Mouse (Mus musculus) cerebellum, adult 2 months (tissue): ENCODE measurements around the gene Fcgr1. TPM values are rescaled to one million over a fixed set of nuclear protein-coding genes. Genes with fewer than 3 reads are reported as not detected.

ENCODE experiments used
- DNase-seq, 2 experiments: peaks; one replicate each; pipeline ENCODE4 v3.0.0; 2021
- H3K27ac ChIP-seq: fragments of 200-500 bp; 2 replicates; pipeline ENCODE4 v1.5.1; 2012; ENCODE audit warnings: low read length, control low read depth, inconsistent platforms; ENCODE audit not compliant: insufficient read depth
- H3K27me3 ChIP-seq: fragments of 200-500 bp; 2 replicates; pipeline ENCODE4 v1.6.1; 2012; ENCODE audit warnings: inconsistent platforms, mild to moderate bottlenecking, low read length, moderate library complexity; ENCODE audit not compliant: control insufficient read depth, insufficient read depth
- H3K4me1 ChIP-seq: fragments of 200-500 bp; 2 replicates; pipeline ENCODE4 v1.6.1; 2011; ENCODE audit warnings: low read length; ENCODE audit not compliant: control insufficient read depth, insufficient read depth
- H3K4me3 ChIP-seq: fragments of 200-500 bp; replicated peaks from 2 replicates; pipeline ENCODE3; 2011; ENCODE audit warnings: mild to moderate bottlenecking, low read depth, low read length, control low read depth; ENCODE audit not compliant: insufficient read depth
- CTCF ChIP-seq: fragments of 200-500 bp; IDR thresholded peaks from 2 replicates; pipeline ENCODE4 v1.5.1; 2011; ENCODE audit warnings: low read depth, mild to moderate bottlenecking, control low read depth, low read length, moderate library complexity, borderline replicate concordance; ENCODE audit not compliant: insufficient read depth
- POLR2A ChIP-seq: fragments of 200-500 bp; IDR thresholded peaks from 2 replicates; pipeline ENCODE4 v1.6.1; 2011; ENCODE audit warnings: low read length, control low read depth, borderline replicate concordance; ENCODE audit not compliant: insufficient read depth
- WGBS: fragments of 180-500 bp; shearing (Covaris S2); methylation state at CpG from one replicate; pipeline ENCODE4 v1.1.7; 2018; 5-methylcytosine and 5-hydroxymethylcytosine counted together
- polyA plus RNA-seq: library from polyadenylated mRNA; depleted of rRNA; stranded (reverse); fragments of >200 nt; gene quantifications from 2 replicates; pipeline ENCODE4 v1.2.3, GENCODE M21; 2012

Gene Fcgr1
- polyA plus RNA-seq, 1 experiment, result 2.0 TPM

DNA sequence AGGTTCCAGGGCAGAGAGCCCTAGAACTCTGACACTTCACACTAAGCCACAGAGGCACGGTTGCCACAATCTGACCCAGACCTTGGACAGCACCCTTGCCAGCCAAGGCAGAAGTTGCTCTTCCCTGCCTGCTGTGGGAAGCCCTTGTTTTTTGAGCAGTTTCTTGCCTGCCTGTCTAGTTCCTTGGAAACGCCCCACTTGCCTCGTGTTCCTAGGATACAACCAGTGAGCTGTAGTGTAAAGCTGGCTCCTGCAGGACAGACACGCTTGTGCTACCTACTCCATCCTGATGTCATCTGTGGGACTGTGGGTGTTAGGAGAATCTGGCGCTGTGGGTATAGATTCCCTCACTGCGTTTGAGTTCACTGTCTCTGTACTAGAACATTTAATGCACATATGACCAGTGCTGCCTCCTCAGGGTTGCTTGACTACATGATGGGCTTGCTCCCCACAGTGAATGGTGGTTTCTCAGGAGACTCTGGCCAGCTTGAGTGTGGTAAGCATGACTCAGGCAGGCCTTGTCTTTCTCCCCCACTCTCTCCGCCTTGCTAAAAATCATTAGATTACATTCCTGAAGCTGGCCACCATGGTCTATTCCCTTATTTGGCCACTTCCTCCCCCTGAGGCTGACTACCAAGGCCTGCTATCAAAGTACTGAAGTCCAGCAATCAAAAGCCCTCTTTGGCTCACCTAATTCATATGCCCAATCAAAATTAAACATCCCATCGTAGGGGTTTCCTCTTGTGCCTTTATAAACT, 18.8 kb upstream of the Fcgr1 start:
- WGBS, result 29% methylated on average over 8 of the region's 8 CpGs
- H3K27me3 ChIP-seq, result no peaks in the 10 kb centered on the region
- TF ChIP-seq POLR2A, result no peak
- TF ChIP-seq CTCF, result no peak
- H3K4me3 ChIP-seq, result no peak overlapping the region
- DNase-seq, result peak in 1 of 2 experiments; percentile 5
- no peaks in the 10 kb centered on the region for H3K4me1 ChIP-seq
- no peak overlapping the region for H3K27ac ChIP-seq

DNA sequence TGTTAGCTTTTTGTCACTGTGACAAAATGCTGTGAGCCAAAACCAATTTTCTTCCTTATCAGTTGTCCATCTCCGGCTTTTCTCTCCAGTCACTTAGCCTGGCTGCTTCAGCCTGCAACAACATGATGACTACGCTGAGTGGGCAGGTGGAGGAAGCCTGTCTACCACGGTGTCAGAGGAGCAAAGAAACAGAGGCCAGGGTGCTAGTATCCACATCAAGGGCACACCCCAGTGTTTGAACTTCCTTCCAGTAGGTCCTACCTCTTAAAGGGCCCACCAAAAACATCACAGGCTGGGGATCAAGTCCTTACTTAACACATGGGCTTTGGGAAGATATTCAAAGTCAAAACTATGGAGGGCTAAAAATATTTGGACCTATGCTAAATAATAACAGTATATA, 15.7 kb upstream of the Fcgr1 start:
- Histone ChIP-seq H3K4me3 (no peak overlapping the region), H3K27ac (no peak overlapping the region), H3K27me3 (no peaks in the 10 kb centered on the region), H3K4me1 (no peaks in the 10 kb centered on the region)
- no peak for TF ChIP-seq CTCF
- TF ChIP-seq POLR2A, result no peak
- DNase-seq, result no peak
- WGBS, result 66% methylated on average over 3 of the region's 3 CpGs

DNA sequence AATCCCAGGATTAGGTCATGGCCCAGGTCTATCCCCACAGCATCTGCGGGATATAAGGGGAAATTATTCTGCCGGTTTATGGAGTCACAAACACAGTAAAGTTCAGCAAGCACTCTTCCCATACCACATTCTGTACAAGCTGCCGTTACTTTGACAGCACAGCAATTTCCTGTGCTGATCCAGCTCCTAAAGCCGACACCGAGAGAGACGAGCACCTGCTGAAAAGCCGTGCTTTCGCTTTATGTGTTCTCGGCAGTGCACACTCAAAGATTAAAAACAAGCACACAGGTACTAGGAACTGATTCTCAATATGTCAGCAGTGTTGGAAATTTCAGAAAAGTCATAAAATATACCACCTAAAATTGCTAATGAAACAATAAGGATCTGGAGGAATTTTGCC, 12.7 kb upstream of the Fcgr1 start:
- Histone ChIP-seq H3K27ac (no peak overlapping the region), H3K4me3 (no peak overlapping the region), H3K4me1 (no peaks in the 10 kb centered on the region), H3K27me3 (no peaks in the 10 kb centered on the region)
- DNase-seq, result no peak
- TF ChIP-seq CTCF (no peak), POLR2A (no peak)
- 70% methylated on average over 9 of the region's 9 CpGs for WGBS

DNA sequence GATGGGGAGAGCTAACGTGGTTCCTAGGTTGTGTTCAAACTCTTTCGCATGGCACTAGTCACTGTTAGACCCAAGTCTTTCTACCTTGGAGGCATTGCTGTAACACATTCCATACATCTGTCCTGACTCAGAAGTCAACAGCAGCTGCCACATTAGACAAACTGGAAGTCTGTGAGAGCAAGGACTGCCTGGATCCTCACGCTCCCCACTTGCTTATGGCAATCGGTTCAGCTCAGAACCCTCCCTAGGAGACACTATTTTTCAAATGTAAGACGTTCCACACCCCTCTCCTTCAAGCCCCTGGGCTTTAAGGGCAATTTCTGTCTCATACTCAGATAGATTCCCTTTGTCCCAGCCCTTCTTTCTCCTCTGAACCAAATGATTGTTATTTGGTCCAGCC, 8.3 kb upstream of the Fcgr1 start:
- DNase-seq, result no peak
- 85% methylated on average over 5 of the region's 5 CpGs for WGBS
- Histone ChIP-seq H3K4me3 (no peak overlapping the region), H3K4me1 (no peaks in the 10 kb centered on the region), H3K27ac (no peak overlapping the region), H3K27me3 (no peaks in the 10 kb centered on the region; the same call in 1 of the 2 replicates)
- TF ChIP-seq POLR2A (no peak), CTCF (no peak)

DNA sequence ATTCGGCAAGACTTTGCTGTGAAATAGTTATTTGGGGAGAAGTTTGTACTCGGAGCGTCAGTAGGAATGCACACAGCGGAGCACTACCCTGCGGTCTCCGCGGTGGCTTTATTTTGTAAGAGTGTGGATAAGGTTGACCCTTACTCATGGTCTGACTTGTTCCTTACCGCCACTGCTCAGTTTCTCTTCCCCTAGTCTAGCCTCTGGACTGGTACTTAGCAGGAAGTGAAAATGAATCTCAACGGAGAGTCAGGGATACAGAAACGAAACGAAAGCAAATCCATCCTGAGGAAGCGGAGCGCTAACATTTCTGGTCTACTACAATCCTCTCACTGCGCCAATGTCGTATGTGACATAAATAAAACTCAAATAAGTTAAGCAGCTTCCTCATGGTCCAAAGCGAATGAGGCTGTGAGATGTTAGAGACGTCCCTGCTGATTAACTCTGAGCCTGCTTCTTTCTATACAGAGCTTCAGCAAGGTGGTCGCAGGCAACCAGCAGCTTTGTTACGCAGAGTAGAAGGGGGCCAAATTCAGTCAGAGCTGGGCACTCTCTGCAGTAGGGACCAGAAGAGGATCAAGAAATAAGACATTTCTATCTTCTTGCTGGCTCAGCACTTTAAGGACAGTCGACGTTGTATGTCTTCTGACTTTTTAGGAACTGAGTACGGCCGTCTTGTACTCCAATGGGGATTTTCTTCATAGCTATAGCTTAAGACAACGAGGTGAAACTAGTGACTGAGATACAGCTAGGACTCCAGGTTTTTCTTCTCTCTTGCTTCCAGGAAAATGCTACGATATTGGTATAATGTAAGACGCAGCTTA, 7.1 kb upstream of the Fcgr1 start:
- WGBS, result 77% methylated on average over 26 of the region's 26 CpGs
- no peak for TF ChIP-seq CTCF
- TF ChIP-seq POLR2A, result no peak
- H3K27me3 ChIP-seq, result no peaks in the 10 kb centered on the region; the same call in 1 of the 2 replicates
- H3K4me3 ChIP-seq, result no peak overlapping the region
- no peak overlapping the region for H3K27ac ChIP-seq
- DNase-seq, result no peak
- no peaks in the 10 kb centered on the region for H3K4me1 ChIP-seq

DNA sequence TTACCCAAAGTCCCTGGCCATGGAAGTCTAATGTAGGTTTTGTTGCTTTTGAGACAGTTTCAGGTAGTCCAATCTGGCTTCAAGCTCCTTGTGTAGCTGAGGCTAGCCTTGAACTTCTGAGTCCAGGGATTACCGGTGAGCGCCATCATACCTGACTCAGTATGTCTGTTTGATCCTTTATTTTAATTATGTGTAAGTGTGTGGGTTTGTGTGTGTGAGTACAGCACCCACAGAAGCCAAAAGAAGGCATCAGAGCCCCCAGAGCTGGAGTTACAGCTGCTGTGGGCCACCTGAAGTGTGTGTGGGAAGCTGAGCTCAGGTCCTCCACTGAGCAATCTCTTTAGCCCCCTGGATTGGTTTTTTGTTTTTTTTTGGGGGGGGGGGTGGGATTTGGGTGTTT, 5.8 kb upstream of the Fcgr1 start:
- Histone ChIP-seq H3K4me1 (no peaks in the 10 kb centered on the region), H3K27ac (no peak overlapping the region), H3K27me3 (no peaks in the 10 kb centered on the region; the same call in 1 of the 2 replicates), H3K4me3 (no peak overlapping the region)
- no peak for DNase-seq
- WGBS, result 95% methylated on average over 2 of the region's 2 CpGs
- TF ChIP-seq POLR2A, result no peak
- no peak for TF ChIP-seq CTCF

DNA sequence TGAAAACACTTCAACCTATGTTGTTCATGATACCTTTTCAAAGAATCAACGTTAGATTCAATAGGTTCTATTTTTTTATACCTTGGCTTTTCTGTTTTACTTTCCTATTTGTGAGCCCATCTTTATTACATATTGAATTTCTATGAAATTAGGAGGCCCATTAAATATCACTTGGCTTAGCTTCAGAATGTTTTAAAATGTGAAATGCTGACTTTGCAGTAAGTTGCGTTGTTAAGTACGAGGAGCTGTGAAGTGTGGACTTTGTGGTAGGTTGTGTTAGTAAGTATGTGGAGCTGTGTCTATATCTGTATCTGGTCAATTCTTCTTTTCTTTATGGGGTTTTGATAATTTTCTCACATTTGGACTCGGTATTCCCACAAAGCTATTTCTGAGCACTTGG, 4.6 kb upstream of the Fcgr1 start:
- TF ChIP-seq CTCF (no peak), POLR2A (no peak)
- 90% methylated on average over 4 of the region's 4 CpGs for WGBS
- Histone ChIP-seq H3K4me3 (no peak overlapping the region), H3K27me3 (no peaks in the 10 kb centered on the region; the same call in 1 of the 2 replicates), H3K4me1 (no peaks in the 10 kb centered on the region), H3K27ac (no peak overlapping the region)
- no peak for DNase-seq

DNA sequence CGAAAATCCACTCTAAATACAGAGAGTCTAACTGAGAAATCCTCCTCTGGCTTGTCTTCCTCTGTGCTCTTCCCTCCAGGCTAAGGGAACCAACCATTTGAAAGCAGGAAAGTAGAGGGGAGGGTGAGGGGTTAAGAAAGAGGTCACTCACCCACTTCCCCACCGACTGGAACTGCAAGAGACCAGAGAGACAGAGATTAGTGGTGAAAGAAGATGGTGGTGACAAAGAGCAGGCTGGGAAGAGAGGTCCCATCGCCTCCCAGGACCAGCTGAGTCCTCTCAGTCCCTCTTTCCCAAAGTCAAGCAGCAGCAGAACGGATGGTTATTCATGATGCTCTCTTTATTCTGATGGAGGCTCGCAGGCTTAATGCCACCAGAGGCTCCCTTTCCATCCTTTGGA, 401 bp downstream of the Fcgr1 start:
- Histone ChIP-seq H3K27me3 (no peaks in the 10 kb centered on the region), H3K4me1 (no peaks in the 10 kb centered on the region), H3K4me3 (no peak overlapping the region), H3K27ac (no peak overlapping the region)
- no peak for DNase-seq
- WGBS, result 62% methylated on average over 5 of the region's 5 CpGs
- TF ChIP-seq CTCF, result no peak
- TF ChIP-seq POLR2A, result no peak
